Mouse (Mus musculus): ENCODE results near the gene Fpr-rs7. TPM values are rescaled to one million over a fixed set of nuclear protein-coding genes. Genes with fewer than 3 reads are reported as not detected.

Gene Fpr-rs7
- polyA plus RNA-seq (2012; fragmentation: generic; extraction: Trizol) = not detected
- long read RNA-seq, experiment 1 = 0 reads
- long read RNA-seq, experiment 2 = 0 reads

DNA sequence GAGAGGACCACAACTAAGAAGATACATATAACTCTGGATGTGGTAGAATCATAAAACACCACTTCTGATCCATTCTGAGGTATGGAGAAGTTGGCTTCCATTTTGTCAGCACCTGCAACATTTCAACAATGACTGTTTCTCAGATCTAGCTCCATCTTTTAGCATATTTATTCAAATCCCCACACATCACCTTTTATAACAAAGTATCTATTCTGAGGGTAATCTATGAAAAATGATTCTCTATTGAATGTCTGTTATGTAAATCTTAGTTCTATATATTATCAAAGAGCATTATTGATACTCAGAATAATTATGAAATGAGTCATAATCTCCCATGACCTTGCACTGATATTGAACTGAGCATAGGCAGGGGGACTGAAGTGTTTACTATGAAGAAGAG is at the start of gene Fpr-rs7:
Fpr-rs7 (minus strand) TSS at position 101 of the 400 bp plus-strand sequence.
- TF ChIP-seq MYOD1 (IDR thresholded peaks at IDR 0.05; ENCODE audit: control insufficient read depth, insufficient read length, low read depth) (no peak), CEBPB (IDR thresholded peaks at IDR 0.05; ENCODE audit: low read depth) (no peak), USF1 (IDR thresholded peaks at IDR 0.05; ENCODE audit: low read depth) (no peak), MYOG (IDR thresholded peaks at IDR 0.05; ENCODE audit: control insufficient read depth, extremely low read depth, insufficient read length) (no peak), CTCF (IDR thresholded peaks at IDR 0.05; ENCODE audit: control insufficient read depth, insufficient read depth, insufficient read length) (no peak), FOSL1 (IDR thresholded peaks at IDR 0.05; ENCODE audit: insufficient read depth, low read length, poor library complexity, severe bottlenecking) (no peak), MAX (IDR thresholded peaks at IDR 0.05) (no peak)
- H3K27me3 ChIP-seq (ENCODE audit: control insufficient read depth, insufficient read depth, insufficient read length) = no peaks in the 10 kb centered on the region

GRCm38 (mm10) chr17:20074090-20074489 is 39.9 kb downstream of the Fpr-rs7 start:
- no peak overlapping the region for H3ac ChIP-seq (ENCODE audit: control insufficient read depth, insufficient read length, low read depth)
- H3K4me3 ChIP-seq (ENCODE audit: insufficient read depth, poor library complexity, severe bottlenecking) = no peak overlapping the region
- no peaks in the 10 kb centered on the region for H3K79me2 ChIP-seq (ENCODE audit: control insufficient read depth, insufficient read depth)
- no peaks in the 10 kb centered on the region for H3K27me3 ChIP-seq (ENCODE audit: control insufficient read depth, insufficient read depth, insufficient read length)
- TF ChIP-seq USF1 (IDR thresholded peaks at IDR 0.05; ENCODE audit: low read depth) = no peak
- no peak for TF ChIP-seq FOSL1 (IDR thresholded peaks at IDR 0.05; ENCODE audit: insufficient read depth, low read length, poor library complexity, severe bottlenecking)
- no peak for TF ChIP-seq MYOG (IDR thresholded peaks at IDR 0.05; ENCODE audit: control insufficient read depth, extremely low read depth, insufficient read length)
- TF ChIP-seq MAX (IDR thresholded peaks at IDR 0.05) = no peak
- TF ChIP-seq CTCF (IDR thresholded peaks at IDR 0.05; ENCODE audit: control insufficient read depth, insufficient read depth, insufficient read length) = no peak
- no peak for TF ChIP-seq CEBPB (IDR thresholded peaks at IDR 0.05; ENCODE audit: low read depth)
- TF ChIP-seq MYOD1 (IDR thresholded peaks at IDR 0.05; ENCODE audit: control insufficient read depth, insufficient read length, low read depth) = no peak
- no peaks in the 10 kb centered on the region for H3K79me3 ChIP-seq (ENCODE audit: low read depth)
- H3K36me3 ChIP-seq (ENCODE audit: control insufficient read depth, insufficient read depth) = no peaks in the 10 kb centered on the region

More for the DNA sequence above, at the start of gene Fpr-rs7:
- Histone ChIP-seq H3K36me3 (ENCODE audit: control insufficient read depth, insufficient read depth) (no peaks in the 10 kb centered on the region), H3K4me3 (ENCODE audit: insufficient read depth, poor library complexity, severe bottlenecking) (no peak within 1 kb of the TSS), H3K79me3 (ENCODE audit: low read depth) (no peaks in the 10 kb centered on the region), H3K79me2 (ENCODE audit: control insufficient read depth, insufficient read depth) (no peaks in the 10 kb centered on the region), H3ac (ENCODE audit: control insufficient read depth, insufficient read length, low read depth) (no peak within 1 kb of the TSS)

DNA sequence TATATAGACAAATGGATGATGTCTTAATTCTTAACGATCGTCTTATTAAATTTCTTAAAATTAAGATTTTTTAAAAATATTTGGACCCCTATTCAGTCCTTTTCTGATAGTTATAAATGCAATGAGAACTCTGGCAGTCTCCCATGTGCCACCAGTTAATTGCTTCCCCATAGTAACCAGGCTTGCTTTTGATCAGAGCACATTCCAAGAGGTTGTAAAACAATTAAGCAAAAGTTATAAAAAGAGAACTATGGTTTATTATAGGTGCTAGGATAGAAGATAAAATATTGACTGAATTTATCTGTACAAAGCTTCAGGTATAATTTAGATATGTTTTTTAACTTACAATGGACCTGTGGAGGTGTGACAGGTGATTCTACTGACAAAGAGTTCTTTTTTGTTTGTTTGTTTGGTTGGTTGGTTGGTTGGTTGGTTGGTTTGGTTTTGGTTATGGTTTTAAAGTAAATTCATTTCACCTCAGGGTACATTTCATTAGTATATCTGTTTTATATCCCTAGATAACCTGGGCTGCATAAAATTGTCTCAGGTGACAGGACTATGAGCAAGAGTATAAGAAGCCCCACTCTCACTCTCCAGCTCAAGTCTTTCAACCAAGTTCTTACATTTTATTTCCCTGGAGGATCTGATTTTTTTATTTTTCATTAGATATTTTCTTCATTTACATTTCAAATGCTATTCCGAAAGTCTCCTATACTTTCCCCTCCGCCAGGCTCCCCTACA is 42.2 kb downstream of the Fpr-rs7 start:
- Histone ChIP-seq H3K79me3 (ENCODE audit: low read depth) (no peaks in the 10 kb centered on the region), H3ac (ENCODE audit: control insufficient read depth, insufficient read length, low read depth) (no peak overlapping the region), H3K27me3 (ENCODE audit: control insufficient read depth, insufficient read depth, insufficient read length) (no peaks in the 10 kb centered on the region), H3K79me2 (ENCODE audit: control insufficient read depth, insufficient read depth) (no peaks in the 10 kb centered on the region), H3K4me3 (ENCODE audit: insufficient read depth, poor library complexity, severe bottlenecking) (no peak overlapping the region), H3K36me3 (ENCODE audit: control insufficient read depth, insufficient read depth) (no peaks in the 10 kb centered on the region)
- TF ChIP-seq CEBPB (IDR thresholded peaks at IDR 0.05; ENCODE audit: low read depth) (no peak), CTCF (IDR thresholded peaks at IDR 0.05; ENCODE audit: control insufficient read depth, insufficient read depth, insufficient read length) (no peak), MAX (IDR thresholded peaks at IDR 0.05) (no peak), FOSL1 (IDR thresholded peaks at IDR 0.05; ENCODE audit: insufficient read depth, low read length, poor library complexity, severe bottlenecking) (no peak), USF1 (IDR thresholded peaks at IDR 0.05; ENCODE audit: low read depth) (no peak), MYOG (IDR thresholded peaks at IDR 0.05; ENCODE audit: control insufficient read depth, extremely low read depth, insufficient read length) (no peak), MYOD1 (IDR thresholded peaks at IDR 0.05; ENCODE audit: control insufficient read depth, insufficient read length, low read depth) (no peak)

Other genes starting within 250 kb of the Fpr-rs7 start
- under 0.01 TPM for gene Vmn2r104, start 65.9 kb downstream of the Fpr-rs7 start, polyA plus RNA-seq (2012; fragmentation: generic; extraction: Trizol)
- gene Fpr-rs6, start 68.9 kb upstream of the Fpr-rs7 start, polyA plus RNA-seq (2012; fragmentation: generic; extraction: Trizol) = not detected
- gene Vmn2r105, start 120.8 kb upstream of the Fpr-rs7 start, polyA plus RNA-seq (2012; fragmentation: generic; extraction: Trizol) = not detected
- gene Vmn2r106, start 171.3 kb upstream of the Fpr-rs7 start, polyA plus RNA-seq (2012; fragmentation: generic; extraction: Trizol) = not detected
- not detected for gene Vmn2r107, start 231.0 kb upstream of the Fpr-rs7 start, polyA plus RNA-seq (2012; fragmentation: generic; extraction: Trizol)